Mouse (Mus musculus) urinary bladder, adult 2 months (tissue): ENCODE measurements around the gene Ttc12. TPM values are rescaled to one million over a fixed set of nuclear protein-coding genes. Genes with fewer than 3 reads are reported as not detected.

ENCODE experiments used
- DNase-seq: peaks from one replicate; pipeline ENCODE4 v3.0.0; 2022; ENCODE audit warnings: low spot score
- polyA plus RNA-seq: library from polyadenylated mRNA; depleted of rRNA; stranded (reverse); fragments of >200 nt; gene quantifications from 2 replicates; pipeline ENCODE4 v1.2.3, GENCODE M21; 2012; rRNA removed

Gene Ttc12
- 9.9 and 10.9 TPM in 2 replicates for polyA plus RNA-seq

DNA sequence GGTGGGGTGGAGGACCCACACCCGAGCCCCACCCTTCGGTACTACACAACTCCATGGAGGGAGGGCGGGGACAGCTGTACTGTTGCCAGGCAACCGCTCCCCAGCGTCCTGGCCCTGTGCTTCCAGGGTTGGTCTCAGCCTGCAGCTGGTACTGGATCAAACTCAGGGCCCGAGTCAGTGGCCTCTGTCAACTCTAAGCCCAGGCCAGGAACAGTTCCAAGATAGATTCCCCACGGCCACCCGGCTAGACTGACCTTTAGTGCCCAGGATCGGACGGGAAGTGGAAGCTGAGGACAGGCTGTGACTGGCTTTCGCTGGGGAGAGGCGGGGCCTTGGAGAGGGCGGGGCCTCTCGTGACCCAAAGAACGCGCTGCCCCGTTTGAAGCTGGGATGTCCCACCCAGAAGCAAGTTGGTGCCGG is at the start of gene Ttc12:
TSS of gene Ttc12 (minus strand) at position 334 of the 420 bp plus-strand sequence.
- peak; percentile 65 for DNase-seq

DNA sequence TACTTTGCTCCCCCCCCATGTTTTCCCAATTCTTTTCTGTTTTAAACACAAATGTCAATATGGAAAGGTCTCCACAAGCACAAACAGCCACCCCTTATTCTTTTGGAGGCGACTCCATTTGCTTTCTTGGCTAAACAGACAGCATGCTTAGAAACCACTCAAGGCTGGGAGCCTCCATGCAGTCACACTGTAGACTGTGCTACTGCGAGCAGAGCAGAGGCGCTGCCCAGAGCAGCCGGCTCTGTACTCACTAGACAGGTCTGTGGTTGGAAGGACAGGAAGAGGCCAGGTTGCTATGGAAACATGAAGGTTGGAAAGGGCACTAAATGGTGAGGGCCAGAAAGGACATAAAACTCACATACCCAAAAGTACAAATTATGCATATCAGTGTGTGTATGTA is 48.9 kb upstream of the Ttc12 start:
- no peak for DNase-seq

DNA sequence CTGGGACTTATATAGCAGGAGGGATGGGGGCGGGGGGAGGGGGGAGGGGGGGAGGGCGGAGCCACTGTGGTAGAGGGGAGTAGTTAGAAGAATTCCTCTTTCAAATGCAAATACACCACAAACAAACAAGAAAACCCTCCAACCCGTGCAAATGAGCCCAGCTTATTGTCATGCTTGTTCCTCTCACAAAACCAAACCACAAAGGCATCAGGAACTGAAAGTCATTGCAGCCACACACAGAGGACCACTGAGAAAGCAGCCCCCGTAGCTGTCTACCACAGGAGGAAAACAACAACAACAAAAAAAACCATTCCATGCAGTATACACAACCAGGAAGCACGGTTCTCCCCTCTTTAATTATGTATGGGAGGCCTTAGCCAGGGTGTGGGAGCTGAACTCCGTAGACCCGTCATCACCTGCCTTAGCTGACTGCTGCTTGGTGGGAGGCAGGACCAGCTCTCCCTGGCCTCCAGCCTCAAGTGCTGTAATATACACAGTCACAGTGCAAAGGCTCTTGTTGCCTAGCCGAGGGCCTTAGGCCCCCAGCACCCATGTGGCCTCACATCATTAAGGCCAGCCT is 48.0 kb upstream of the Ttc12 start:
- no peak for DNase-seq

DNA sequence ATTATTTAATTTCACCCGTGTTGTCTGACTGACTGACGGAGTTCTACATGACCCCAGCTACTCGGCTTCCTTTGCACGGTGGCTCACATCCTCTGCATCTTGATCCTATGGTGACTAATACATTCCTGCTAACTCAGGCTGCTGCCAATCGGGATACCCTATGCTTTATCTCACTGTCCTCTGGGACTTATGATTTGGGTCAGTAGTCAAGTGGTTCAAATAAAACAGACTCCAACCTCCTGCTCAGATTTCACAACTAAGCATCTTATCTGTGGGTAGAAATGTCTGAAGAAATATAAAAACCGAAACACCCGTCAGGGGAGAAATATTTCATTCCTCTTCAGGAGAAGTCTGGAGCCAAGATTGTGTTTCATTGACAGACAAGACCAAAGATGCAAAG is 47.4 kb upstream of the Ttc12 start:
- DNase-seq, result no peak

DNA sequence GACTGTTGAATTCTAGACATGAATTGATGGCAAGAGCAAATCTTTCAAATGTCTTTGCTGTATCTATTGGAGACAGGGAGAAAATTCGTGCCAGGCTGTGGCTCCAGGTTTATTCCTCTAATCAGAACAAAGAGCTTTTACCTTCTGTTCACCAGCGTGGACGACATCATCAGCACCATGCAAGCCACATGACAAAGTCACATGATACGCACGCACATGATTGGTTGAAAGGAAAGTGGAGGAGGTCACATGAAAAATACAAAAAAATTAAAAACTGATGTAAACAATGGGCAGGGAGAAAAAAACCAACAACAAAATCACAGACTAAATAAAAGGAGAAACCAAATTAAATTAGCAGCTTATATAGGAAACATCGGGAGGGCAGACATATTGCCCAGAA is 45.8 kb upstream of the Ttc12 start:
- no peak for DNase-seq

DNA sequence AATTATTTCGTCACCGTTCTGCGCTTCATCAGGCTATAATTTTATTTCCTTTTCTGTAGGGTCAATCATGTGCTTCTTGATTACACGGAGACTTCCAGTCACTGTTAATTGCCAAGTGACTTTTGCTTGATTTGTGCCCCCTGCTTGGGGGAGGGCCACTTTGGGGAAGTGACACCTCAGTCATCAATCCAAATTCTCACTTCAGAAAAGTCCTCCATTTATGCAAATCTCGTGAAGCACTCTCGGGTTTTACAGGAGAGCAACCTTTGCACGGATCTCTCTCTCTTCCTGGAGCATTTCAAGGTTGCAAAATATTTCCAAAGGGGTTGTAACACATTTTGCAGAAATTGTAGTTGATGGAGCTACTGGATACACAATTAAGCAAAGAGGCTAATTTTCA is 45.2 kb upstream of the Ttc12 start:
- DNase-seq, result no peak

DNA sequence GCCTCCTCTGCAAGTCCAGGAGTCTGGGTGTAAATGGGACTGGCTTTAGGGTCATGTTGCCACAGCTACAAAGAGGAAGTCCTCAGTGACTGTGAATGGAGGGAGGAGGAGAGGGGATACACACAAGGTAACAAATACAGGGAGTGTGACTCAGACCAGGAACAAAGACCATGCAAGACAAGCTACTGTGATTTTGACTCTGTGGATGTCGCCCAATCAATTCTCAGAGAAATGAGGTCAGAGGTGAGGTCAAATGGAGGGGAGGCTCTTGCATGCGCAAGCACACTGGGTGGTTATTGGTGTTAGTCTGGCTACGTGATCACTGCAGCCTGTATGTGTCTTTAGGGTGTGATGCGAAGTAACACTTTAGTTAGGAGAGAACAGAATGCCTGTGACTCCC is 44.7 kb upstream of the Ttc12 start:
- no peak for DNase-seq

DNA sequence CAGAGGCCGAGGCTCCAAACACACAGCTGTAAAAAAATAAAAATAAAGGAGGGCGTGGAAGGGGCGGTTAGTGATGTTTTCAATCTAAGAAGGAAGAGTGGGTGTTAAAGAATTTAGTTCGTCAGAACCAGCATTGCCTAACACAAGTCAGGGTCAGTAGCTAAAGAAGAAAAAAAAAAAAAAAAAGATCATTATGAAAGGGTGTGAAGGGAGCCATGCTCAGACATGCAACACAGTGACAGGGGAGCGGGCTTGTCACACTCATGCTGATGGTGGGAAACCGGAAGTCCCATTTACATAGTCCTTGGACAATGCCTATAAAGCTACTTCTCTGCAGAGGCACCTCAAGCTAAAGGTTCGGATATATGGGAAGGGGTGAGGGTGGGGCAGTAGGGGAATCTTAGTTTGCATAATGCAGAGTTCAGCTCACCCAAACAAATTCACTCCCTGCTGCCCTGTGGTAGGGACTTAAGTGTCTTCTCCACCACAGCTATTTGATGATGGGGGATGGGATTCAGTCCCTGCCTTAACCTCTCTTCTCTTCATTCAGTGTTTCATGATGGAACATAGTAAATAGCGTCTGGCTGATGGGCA is 43.4 kb upstream of the Ttc12 start:
- no peak for DNase-seq

DNA sequence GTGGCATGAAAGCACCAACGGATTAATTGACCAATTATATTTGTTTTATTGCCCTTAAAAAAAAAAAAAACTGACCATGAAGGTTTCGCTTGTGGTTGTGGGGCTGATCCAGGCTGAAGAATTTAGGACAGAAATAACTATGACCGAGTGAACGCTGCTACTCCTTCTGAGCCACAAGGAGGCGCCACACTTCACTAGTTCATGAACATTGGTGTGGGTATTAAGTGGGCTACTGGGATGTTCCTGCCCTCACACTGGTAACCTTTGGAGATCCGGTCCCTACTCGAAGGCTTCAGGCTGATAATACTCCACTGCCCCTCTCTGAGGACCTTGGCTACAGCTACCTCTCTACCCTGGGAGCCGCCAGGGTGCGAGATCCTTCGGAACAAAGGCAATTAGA is 42.9 kb upstream of the Ttc12 start:
- DNase-seq, result no peak

DNA sequence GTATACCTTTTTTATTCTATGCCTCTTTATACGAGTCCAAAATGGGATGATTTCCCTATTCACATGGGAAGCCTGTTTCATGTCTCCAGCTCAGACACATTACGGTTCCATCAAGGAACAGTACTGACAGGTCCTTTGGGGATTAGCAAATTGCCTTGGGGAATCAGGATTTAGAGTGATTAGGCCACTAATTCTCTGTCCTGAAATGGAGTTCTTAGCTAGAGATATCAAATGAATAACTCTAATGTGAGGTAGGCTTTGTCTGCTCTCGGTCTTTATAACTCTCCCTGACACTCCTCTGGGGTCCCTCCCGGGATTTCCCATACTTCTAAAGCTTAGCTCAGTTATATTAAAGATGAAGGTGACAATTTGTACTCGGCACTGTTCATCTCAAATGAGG is 42.0 kb upstream of the Ttc12 start:
- DNase-seq, result no peak

DNA sequence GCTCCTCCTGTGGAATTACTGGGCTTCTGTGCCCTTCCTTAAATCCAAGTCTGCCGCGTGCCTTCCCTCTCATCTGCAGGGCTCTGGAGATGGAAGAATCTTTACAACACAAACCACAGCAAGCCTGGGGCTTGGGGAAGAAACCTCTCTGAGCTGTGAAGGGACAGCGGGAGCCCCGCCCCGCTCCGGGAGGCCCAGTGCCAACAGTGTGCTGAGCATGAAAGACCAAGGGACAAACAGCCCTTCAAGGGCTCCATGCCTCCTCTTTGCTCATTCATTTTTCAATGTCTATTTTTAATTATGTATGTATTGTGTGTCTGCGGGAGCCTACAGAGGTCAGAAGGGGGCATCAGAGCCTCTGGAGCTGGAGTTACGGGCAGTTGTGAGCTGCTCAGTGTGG is 41.3 kb upstream of the Ttc12 start:
- no peak for DNase-seq

DNA sequence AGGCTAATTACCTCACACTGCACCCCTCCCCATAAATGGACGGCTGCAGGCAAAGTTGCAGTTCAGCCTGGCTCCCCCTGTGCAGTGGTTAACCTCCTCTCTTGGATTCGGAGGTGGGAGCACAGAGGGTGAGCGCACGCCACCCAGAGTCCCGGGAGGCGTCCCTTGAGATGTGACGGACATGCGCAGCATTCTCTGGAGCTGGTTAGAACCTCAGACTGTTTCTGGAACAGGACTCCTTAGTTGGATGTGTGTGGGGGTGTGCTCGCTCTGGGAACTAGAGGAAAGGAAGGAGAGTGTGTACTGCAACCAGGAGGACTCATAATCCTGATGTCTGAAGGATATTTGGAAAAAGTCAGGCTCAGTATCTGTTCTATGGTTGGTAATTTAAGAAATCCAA is 38.7 kb upstream of the Ttc12 start:
- no peak for DNase-seq

DNA sequence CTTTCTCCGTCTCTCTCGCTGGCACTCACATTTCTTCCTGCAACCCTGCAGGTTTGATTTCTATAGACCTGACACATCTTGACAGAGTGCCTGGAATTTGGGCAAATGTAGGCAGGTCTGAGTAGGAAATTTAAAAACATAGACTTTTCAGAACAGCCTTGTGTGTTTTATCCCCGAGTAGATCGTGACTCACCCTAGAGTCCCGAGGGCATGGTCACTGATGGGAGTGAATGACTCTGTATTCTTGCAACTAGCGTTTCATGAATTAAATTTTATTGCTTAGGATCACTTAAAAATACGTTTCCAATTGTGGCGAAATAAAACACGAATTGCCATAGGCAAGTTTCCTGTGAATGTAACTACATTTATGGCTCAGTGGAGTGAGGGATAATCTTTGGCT is 37.9 kb upstream of the Ttc12 start:
- no peak for DNase-seq

DNA sequence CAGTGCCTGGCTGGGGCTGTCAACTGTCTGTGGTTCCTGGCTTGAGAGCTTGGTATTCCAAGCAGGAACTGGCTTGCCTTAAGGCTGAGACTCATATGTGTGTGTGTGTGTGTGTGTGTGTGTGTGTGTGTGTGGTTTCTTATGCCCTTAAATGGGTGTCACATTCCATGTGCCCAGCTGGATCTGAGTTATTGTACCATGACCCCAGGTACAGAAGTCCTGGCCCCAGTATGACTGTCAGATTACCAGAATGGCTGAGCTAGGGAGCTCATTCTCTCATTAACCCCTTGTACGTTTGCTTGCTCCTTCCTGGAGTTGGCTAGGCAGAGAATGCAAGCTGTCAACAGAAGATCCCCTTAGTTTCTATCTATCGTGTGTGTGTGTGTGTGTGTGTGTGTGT is 28.3 kb upstream of the Ttc12 start:
- DNase-seq, result no peak

DNA sequence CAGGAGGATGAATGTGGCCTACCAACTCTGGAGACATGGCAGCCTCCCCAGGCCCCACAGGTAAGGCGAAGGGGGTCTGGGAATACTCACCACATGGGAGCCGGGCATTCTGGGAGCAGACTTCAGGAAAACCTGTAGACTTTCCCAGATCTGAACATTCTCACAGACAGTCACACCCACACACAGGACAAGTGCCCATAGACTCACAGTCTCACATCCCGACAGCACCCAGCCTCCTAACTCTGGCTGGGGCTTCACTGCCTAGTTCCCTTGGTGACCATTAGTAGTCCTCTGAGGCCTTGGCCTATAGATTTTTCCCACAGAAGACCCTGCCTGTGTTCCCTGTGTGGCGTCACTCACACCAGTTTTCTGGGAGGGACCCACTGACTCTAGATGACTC is 24.6 kb upstream of the Ttc12 start:
- DNase-seq, result no peak

DNA sequence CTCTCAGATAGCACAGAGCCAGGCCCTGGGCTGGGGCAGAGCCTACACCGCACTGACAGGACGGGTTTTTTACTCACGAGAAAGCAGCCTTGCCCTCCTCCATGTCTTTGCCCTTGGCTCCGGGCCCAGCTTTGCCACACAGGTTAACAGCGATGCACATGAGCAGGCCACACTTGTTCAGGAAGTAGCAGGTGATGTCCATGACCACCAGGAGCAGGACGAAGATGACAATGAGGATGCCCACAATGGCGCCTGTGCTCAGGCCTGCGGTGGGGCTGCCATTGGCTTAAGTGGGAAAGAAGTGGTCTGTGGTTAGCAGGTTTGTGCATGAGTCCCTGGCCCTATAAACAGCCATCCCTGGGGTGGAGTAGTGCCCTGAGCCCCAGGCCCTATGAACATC is 23.6 kb upstream of the Ttc12 start:
- DNase-seq, result no peak

DNA sequence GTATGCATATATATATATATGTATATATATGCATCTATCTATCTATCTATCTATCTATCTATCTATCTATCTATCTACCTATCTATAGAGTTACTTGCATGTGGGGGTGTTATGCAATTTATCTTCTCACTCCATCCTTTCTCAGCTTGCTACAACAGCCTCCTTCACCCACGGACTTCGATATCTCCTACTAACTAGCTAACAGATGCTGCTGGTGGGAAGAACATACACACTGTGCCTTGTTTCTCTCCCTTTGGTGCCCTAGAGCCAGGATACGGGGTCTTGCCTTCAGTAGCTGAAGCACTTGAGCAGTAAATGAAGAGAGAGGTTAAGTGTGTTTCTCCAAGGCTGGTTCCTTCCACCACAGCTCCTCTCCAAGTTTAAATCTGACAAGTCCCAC is 23.1 kb upstream of the Ttc12 start:
- DNase-seq, result no peak

DNA sequence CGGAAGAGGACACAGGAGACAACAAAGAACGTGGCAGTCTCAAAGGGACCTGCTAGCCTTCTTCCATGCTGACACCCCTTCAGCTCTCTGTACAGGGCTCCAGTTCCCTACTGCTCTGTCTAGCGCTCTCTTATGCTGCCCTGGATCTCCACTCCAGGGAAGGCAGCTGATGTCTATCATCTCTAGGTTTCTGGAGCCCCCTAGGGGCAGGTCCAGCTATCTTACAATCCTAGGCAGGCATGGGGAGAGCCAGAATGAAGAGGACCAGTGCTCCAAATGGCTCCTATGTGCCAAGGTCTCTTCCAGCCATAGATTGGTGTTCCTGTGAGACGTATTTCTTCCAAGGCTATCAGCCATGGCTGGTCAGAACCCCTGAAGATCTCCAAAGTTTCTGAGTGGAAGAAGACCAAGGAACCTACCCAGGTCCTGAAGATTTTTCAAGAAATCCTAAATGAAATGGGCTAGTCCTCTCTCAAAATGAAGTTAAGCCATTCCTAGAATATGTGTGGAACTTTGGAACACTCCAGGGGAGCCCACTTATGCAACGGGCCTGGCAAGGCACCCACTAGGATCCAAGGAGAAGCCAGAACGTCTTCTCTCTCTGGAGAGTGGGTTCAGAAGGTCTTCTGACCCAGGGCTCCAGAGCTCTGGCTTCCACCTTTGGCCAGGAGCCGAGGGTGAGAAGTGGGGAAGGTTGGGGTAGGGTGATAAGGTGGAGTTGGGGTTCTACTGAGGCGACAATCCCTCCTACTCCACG is 22.0 kb upstream of the Ttc12 start:
- DNase-seq, result no peak

DNA sequence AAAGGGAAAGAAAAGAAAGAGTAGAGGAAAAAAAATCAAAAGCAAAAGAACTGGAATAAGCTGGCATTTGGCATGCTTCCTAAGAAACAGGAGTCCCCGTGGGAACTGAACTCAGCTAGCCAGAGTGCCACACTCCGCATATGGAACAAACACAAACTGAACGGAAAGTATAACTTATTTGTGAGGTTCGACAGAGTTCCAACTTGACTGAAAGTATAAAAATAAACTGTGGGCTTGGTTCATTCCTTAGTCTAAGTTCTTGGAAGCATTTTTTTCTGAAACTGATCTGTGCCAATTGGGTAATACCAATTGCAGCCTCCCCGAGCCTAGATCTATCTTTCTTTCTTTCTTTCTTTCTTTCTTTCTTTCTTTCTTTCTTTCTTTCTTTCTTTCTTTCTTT is 18.6 kb upstream of the Ttc12 start:
- DNase-seq, result no peak

DNA sequence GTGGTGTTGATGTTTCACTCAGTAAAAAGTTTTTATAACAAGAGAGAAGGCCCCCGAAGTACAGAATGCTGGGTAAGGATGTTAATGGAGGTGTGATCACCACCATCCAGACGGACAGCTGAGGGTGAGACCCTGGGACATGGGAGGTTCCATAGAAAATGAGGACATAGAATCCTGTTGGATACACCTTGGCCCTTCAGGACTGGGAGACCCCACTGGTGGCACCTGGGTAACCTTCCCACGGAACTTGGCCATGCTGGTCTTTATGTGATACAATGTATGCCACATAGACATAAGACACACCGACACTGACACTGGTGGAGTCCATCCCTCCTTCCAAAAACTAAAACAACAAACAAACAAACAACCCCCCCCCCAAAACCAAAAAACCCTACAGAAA is 16.2 kb upstream of the Ttc12 start:
- DNase-seq, result no peak

DNA sequence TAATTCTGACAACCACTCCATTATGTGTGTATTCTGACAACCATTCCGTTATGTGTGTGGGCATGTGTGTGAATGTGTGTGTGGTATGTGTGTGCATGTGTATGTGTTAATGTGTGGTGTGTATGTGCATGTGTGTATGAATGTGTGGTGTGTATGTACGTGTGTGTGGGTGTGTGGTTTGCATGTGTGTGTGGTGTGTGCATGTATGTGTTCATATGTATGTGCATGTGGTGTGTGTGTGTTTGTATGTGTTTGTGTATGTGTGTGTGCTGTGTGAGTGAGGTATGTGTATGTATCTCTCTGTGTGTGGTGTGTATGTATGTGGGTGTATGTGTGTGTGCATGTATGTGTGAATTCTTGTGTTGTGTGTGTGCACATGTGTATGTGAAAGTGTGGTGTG is 13.9 kb upstream of the Ttc12 start:
- no peak for DNase-seq

DNA sequence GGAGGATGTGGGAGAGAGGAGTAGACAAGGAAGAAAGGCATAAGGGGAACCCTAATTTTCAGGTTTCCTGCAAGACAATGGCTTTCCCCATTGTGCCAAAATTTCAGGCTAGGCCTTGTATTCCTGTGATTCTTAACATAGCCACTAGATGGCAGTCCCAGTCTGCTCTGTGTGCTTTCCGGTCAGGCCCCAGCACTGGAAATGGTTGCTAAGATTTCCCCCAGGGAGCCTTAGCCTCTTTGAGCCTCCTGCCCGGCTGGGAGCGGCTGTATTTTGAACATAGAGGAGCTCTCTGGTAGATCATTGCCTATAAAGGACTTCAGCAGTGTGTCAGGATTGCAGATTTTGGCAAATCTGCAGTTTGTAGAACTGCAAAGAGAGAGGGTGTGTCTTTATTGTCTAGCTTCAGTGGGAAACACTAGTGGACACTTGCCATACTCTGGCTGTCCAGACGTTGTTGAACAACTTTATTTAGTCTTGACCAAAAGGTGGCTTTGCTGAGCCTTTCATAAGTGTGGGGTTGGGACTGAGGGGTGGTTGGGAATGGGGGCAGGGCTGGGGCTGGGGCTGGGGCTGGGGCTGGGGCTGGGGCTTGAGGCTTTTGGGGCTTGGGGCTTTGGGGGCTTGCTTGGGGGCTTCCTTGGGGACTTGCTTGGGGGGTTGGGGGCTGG is 8.1 kb upstream of the Ttc12 start:
- DNase-seq, result no peak

DNA sequence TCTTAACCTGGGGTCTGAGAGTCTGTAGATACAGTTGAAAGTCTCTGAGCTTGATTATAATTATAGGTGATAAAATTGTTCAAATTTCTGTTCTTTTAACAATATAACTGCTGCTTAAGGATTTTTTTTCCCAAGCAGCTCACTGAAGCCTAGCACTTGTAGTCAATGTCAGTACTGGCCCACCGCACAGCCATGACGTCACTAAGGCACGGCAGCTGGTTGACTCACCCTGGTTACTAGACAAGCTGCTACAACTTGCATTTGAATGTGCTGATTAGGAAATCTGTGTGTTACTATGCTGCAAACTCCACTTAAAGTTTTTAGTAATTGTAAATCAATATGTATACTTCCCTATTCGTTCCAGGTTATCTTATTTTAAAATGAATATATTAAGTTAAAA is 4.6 kb upstream of the Ttc12 start:
- DNase-seq, result no peak
